Mouse (Mus musculus) forebrain, embryonic 12.5 days (tissue): ENCODE results near the gene Fam19a3. TPM values are rescaled to one million over a fixed set of nuclear protein-coding genes. Genes with fewer than 3 reads are reported as not detected.

ENCODE experiments used
- ATAC-seq: fragments of 200-750 bp; cut with Nextera tagmentation; 2 replicates; pipeline ENCODE4 v1.8.0; 2017; ENCODE audit warnings: moderate TSS enrichment; ENCODE audit not compliant: low FRiP score
- H3K27ac ChIP-seq: fragments of 300-500 bp; sonication (generic); 2 replicates; pipeline ENCODE4 v1.5.1; 2016; ENCODE audit warnings: mild to moderate bottlenecking
- H3K27me3 ChIP-seq: fragments of 300-500 bp; sonication (generic); 2 replicates; pipeline ENCODE4 v1.6.1; 2016; ENCODE audit warnings: mild to moderate bottlenecking
- H3K36me3 ChIP-seq: fragments of 300-500 bp; sonication (generic); replicated peaks from 2 replicates; pipeline ENCODE4 v1.6.1; 2016; ENCODE audit warnings: mild to moderate bottlenecking
- H3K4me1 ChIP-seq: fragments of 300-500 bp; sonication (generic); 2 replicates; pipeline ENCODE4 v1.6.1; 2016
- H3K4me2 ChIP-seq: fragments of 300-500 bp; sonication (generic); 2 replicates; pipeline ENCODE4 v1.6.1; 2016; ENCODE audit warnings: mild to moderate bottlenecking, moderate library complexity
- H3K4me3 ChIP-seq: fragments of 300-500 bp; sonication (generic); replicated peaks from 2 replicates; pipeline ENCODE4 v1.5.1; 2016; ENCODE audit warnings: mild to moderate bottlenecking
- H3K9ac ChIP-seq: fragments of 300-500 bp; sonication (generic); 2 replicates; pipeline ENCODE4 v1.6.1; 2016; ENCODE audit warnings: mild to moderate bottlenecking
- H3K9me3 ChIP-seq: fragments of 300-500 bp; sonication (generic); 2 replicates; pipeline ENCODE4 v1.6.1; 2016
- WGBS: fragments of 180-500 bp; shearing (Covaris S2); methylation state at CpG from one replicate; pipeline ENCODE4 v1.1.7; 2016; 5-methylcytosine and 5-hydroxymethylcytosine counted together
- polyA plus RNA-seq: library from polyadenylated mRNA; unstranded; fragments of >200 nt; fragmentation: Nextera tagmentation; extraction: Ambion mirVana; gene quantifications from 2 replicates; pipeline ENCODE4 v1.2.1, GENCODE M21; 2016

The Fam19a3 gene
- polyA plus RNA-seq, 1 experiment from 2014 or later = 0.23 TPM

GRCm38 (mm10) chr3:104743161-104743560 is 38.5 kb downstream of the Fam19a3 start:
- H3K9me3 ChIP-seq = no peaks in the 10 kb centered on the region
- 65% methylated on average over 1 of the region's 1 CpGs for WGBS

GRCm38 (mm10) chr3:104741954-104742353 is 39.7 kb downstream of the Fam19a3 start:
- WGBS = 92% methylated on average over 3 of the region's 3 CpGs
- Histone ChIP-seq H3K27me3 (no peaks in the 10 kb centered on the region), H3K4me1 (no peaks in the 10 kb centered on the region), H3K4me2 (no peak overlapping the region), H3K9me3 (no peaks in the 10 kb centered on the region), H3K27ac (no peak overlapping the region), H3K9ac (no peak overlapping the region), H3K4me3 (no peak overlapping the region), H3K36me3 (no peaks in the 10 kb centered on the region)
- no peak for ATAC-seq

More at GRCm38 (mm10) chr3:104743161-104743560, 38.5 kb downstream of the Fam19a3 start:
- no peaks in the 10 kb centered on the region for H3K27me3 ChIP-seq
- no peak overlapping the region for H3K27ac ChIP-seq
- H3K9ac ChIP-seq = no peak overlapping the region
- H3K4me1 ChIP-seq = no peaks in the 10 kb centered on the region
- no peak overlapping the region for H3K4me3 ChIP-seq
- no peak for ATAC-seq
- H3K4me2 ChIP-seq = no peak overlapping the region
- H3K36me3 ChIP-seq = no peaks in the 10 kb centered on the region

- no peaks in the 10 kb centered on the region for H3K36me3 ChIP-seq
- no peaks in the 10 kb centered on the region for H3K27me3 ChIP-seq
- H3K4me1 ChIP-seq = no peaks in the 10 kb centered on the region
- H3K27ac ChIP-seq = no peak overlapping the region
- no peak overlapping the region for H3K4me2 ChIP-seq
- ATAC-seq = no peak
- WGBS = 67% methylated on average over 7 of the region's 7 CpGs
- H3K9ac ChIP-seq = no peak overlapping the region
- no peak overlapping the region for H3K4me3 ChIP-seq
- no peaks in the 10 kb centered on the region for H3K9me3 ChIP-seq
These were observed 47.0 kb downstream of the Fam19a3 start for GRCm38 (mm10) chr3:104734654-104735053.

- no peaks in the 10 kb centered on the region for H3K36me3 ChIP-seq
- no peak overlapping the region for H3K4me2 ChIP-seq
- no peak for ATAC-seq
- H3K9ac ChIP-seq = no peak overlapping the region
- H3K4me3 ChIP-seq = no peak overlapping the region
- H3K27ac ChIP-seq = no peak overlapping the region
- H3K27me3 ChIP-seq = no peaks in the 10 kb centered on the region
- H3K9me3 ChIP-seq = no peaks in the 10 kb centered on the region
- H3K4me1 ChIP-seq = no peaks in the 10 kb centered on the region
- 58% methylated on average over 3 of the region's 3 CpGs for WGBS
These were observed 48.7 kb downstream of the Fam19a3 start for GRCm38 (mm10) chr3:104732907-104733306.

- Histone ChIP-seq H3K9ac (no peak overlapping the region; the same call in 1 of the 2 replicates), H3K27me3 (no peaks in the 10 kb centered on the region), H3K27ac (no peak overlapping the region), H3K4me2 (no peak overlapping the region), H3K9me3 (no peaks in the 10 kb centered on the region), H3K4me1 (no peaks in the 10 kb centered on the region), H3K4me3 (no peak overlapping the region), H3K36me3 (no peaks in the 10 kb centered on the region)
- 76% methylated on average over 6 of the region's 6 CpGs for WGBS
- no peak for ATAC-seq
These were observed 52.3 kb downstream of the Fam19a3 start for GRCm38 (mm10) chr3:104729270-104729839.

Other genes starting within 250 kb of the Fam19a3 start
- gene Slc16a1, start 143.2 kb downstream of the Fam19a3 start, polyA plus RNA-seq = 29.9 and 32.1 TPM in 2 replicates
- gene Ppm1j, start 784 bp downstream of the Fam19a3 start, polyA plus RNA-seq = 1.0 and 1.5 TPM in 2 replicates
- gene Rhoc, start 6.5 kb upstream of the Fam19a3 start, polyA plus RNA-seq = 69.5 and 73.1 TPM in 2 replicates
- 15.7 and 20.6 TPM in 2 replicates for gene Mov10, start 36.7 kb upstream of the Fam19a3 start, polyA plus RNA-seq
- gene St7l, start 82.2 kb upstream of the Fam19a3 start, polyA plus RNA-seq = 36.7 and 40.1 TPM in 2 replicates
- gene Capza1, start 82.7 kb upstream of the Fam19a3 start, polyA plus RNA-seq = 208 and 212 TPM in 2 replicates
- gene Wnt2b, start 180.1 kb upstream of the Fam19a3 start, polyA plus RNA-seq = 0.85 and 1.5 TPM in 2 replicates